Mouse (Mus musculus): ENCODE measurements around the gene B3gntl1. TPM values are rescaled to one million over a fixed set of nuclear protein-coding genes. Genes with fewer than 3 reads are reported as not detected.

B3gntl1 gene
- polyA plus RNA-seq, 1 experiment = 7.6 TPM

GRCm38 (mm10) chr11:121710245-121710644 is 37.3 kb upstream of the B3gntl1 start:
- Histone ChIP-seq H3K36me3 (ENCODE audit: control insufficient read depth, insufficient read depth, low read length) (no peaks in the 10 kb centered on the region), H3K27me3 (ENCODE audit: control insufficient read depth, insufficient read depth, low read length) (no peaks in the 10 kb centered on the region), H3K4me3 (ENCODE audit: control insufficient read depth, low read depth, low read length) (no peak overlapping the region), H3K27ac (ENCODE audit: control insufficient read depth, insufficient read depth, low read depth, low read length) (no peak overlapping the region), H3K4me1 (ENCODE audit: control insufficient read depth, insufficient read depth, low read length) (no peaks in the 10 kb centered on the region)
- TF ChIP-seq POLR2A (IDR thresholded peaks at IDR 0.05; ENCODE audit: control insufficient read depth, low read depth, low read length) (no peak), CTCF (IDR thresholded peaks at IDR 0.05; ENCODE audit: control insufficient read depth, insufficient read depth, insufficient replicate concordance, low read depth, low read length) (no peak)

DNA sequence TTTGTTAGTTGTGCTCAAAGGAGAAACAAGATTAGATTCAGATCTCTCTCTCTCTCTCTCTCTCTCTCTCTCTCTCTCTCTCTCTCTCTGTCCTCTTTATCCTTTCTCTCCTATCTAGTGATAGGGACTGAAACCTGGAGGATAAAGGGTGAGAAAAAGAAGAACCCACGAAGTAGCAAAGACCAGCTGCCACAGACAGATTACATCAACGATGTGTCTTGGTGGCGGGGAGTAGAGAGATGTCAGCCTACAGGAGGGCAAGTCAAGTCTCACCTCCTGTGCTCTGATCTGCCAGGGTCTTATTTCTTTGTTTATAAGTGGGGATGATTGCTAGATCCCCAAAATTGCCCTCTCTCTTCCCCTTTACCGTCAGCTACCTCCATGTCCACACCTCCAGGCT is 36.3 kb upstream of the B3gntl1 start:
- Histone ChIP-seq H3K27ac (ENCODE audit: control insufficient read depth, insufficient read depth, low read depth, low read length) (no peak overlapping the region), H3K27me3 (ENCODE audit: control insufficient read depth, insufficient read depth, low read length) (no peaks in the 10 kb centered on the region), H3K36me3 (ENCODE audit: control insufficient read depth, insufficient read depth, low read length) (no peaks in the 10 kb centered on the region), H3K4me3 (ENCODE audit: control insufficient read depth, low read depth, low read length) (no peak overlapping the region), H3K4me1 (ENCODE audit: control insufficient read depth, insufficient read depth, low read length) (no peaks in the 10 kb centered on the region)
- TF ChIP-seq CTCF (IDR thresholded peaks at IDR 0.05; ENCODE audit: control insufficient read depth, insufficient read depth, insufficient replicate concordance, low read depth, low read length) (no peak), POLR2A (IDR thresholded peaks at IDR 0.05; ENCODE audit: control insufficient read depth, low read depth, low read length) (no peak)

- TF ChIP-seq POLR2A (IDR thresholded peaks at IDR 0.05; ENCODE audit: control insufficient read depth, low read depth, low read length) = no peak
- no peak for TF ChIP-seq CTCF (IDR thresholded peaks at IDR 0.05; ENCODE audit: control insufficient read depth, insufficient read depth, insufficient replicate concordance, low read depth, low read length)
- no peak overlapping the region for H3K27ac ChIP-seq (ENCODE audit: control insufficient read depth, insufficient read depth, low read depth, low read length)
- H3K4me3 ChIP-seq (ENCODE audit: control insufficient read depth, low read depth, low read length) = no peak overlapping the region
- no peaks in the 10 kb centered on the region for H3K27me3 ChIP-seq (ENCODE audit: control insufficient read depth, insufficient read depth, low read length)
- no peaks in the 10 kb centered on the region for H3K36me3 ChIP-seq (ENCODE audit: control insufficient read depth, insufficient read depth, low read length)
- peaks cover 13% of the 10 kb centered on the region for H3K4me1 ChIP-seq (ENCODE audit: control insufficient read depth, insufficient read depth, low read length)
Observed at GRCm38 (mm10) chr11:121706521-121707005, 33.6 kb upstream of the B3gntl1 start.

DNA sequence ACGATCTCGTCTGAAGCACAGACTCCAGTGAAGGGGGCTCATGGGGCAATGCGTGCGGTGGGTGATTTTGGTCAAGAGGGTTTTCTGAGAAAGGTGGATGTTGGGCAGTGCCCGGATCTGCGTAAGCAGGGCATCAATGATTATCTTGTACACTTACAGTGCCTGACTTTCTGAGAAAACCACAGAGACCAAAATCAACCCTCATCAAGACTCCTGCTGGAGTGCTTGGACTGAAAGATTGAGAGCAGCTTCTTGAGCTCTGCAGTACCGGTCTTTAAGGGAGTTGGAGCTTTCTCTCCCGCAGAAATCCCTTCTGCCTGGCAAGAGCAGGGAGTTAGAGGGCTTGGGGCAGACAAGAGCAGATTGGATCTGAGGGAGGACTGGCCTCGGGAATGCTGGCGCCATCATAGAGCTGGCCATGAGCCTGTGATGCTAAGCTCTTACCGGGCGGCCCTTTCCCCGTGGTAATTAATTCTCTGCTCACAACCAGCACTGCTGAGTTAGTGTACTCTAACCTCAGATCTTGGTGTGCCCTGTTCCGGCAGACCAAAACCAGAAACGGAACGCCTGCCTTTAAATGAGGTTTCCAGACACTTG is 30.8 kb upstream of the B3gntl1 start:
- H3K36me3 ChIP-seq (ENCODE audit: control insufficient read depth, insufficient read depth, low read length) = no peaks in the 10 kb centered on the region
- H3K4me3 ChIP-seq (ENCODE audit: control insufficient read depth, low read depth, low read length) = peak overlapping the region; percentile 75
- TF ChIP-seq CTCF (IDR thresholded peaks at IDR 0.05; ENCODE audit: control insufficient read depth, insufficient read depth, insufficient replicate concordance, low read depth, low read length) = no peak
- H3K27me3 ChIP-seq (ENCODE audit: control insufficient read depth, insufficient read depth, low read length) = no peaks in the 10 kb centered on the region
- H3K27ac ChIP-seq (ENCODE audit: control insufficient read depth, insufficient read depth, low read depth, low read length) = no peak overlapping the region
- H3K4me1 ChIP-seq (ENCODE audit: control insufficient read depth, insufficient read depth, low read length) = peaks cover 13% of the 10 kb centered on the region

- Histone ChIP-seq H3K27me3 (ENCODE audit: control insufficient read depth, insufficient read depth, low read length) (no peaks in the 10 kb centered on the region), H3K4me3 (ENCODE audit: control insufficient read depth, low read depth, low read length) (peak overlapping the region; percentile 75), H3K4me1 (ENCODE audit: control insufficient read depth, insufficient read depth, low read length) (peaks cover 13% of the 10 kb centered on the region), H3K36me3 (ENCODE audit: control insufficient read depth, insufficient read depth, low read length) (no peaks in the 10 kb centered on the region), H3K27ac (ENCODE audit: control insufficient read depth, insufficient read depth, low read depth, low read length) (peak overlapping the region; percentile 18; the same call in 1 of the 2 replicates)
- TF ChIP-seq POLR2A (IDR thresholded peaks at IDR 0.05; ENCODE audit: control insufficient read depth, low read depth, low read length) (no peak), CTCF (IDR thresholded peaks at IDR 0.05; ENCODE audit: control insufficient read depth, insufficient read depth, insufficient replicate concordance, low read depth, low read length) (no peak)
Observed at GRCm38 (mm10) chr11:121702895-121703618, 30.1 kb upstream of the B3gntl1 start.

DNA sequence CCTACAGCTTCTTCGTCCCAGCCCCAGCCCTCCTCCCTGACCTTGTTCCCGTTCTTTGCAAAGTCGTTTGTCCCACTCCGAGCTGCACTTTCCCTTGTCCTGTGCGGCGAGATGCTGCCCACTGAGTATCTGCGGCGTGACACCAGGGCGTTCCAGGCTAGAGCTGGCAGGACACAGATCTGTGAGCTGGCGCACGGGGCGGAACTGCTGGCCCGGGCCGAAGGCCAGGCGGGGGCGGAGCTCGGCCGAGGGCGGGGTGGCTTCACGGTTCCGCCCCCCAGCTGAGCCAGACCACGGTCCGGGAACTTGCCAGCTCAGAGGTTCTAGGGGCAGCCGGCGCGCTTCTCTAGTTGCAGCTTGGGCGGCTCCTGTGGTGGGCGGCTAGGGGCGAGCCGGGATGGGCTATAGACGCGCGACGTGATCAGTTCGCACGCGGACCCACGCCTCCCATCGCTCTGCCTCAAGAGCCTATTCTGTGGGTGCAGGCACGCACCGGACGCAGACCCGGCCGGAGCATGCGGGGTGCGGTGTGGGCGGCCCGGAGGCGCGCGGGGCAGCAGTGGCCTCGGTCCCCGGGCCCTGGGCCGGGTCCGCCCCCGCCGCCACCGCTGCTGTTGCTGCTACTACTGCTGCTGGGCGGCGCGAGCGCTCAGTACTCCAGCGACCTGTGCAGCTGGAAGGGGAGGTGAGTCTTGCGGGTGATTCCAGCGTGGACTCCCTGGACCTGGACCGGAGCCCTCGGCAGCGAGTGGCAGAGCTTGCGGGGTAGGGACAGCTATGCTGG is 29.4 kb upstream of the B3gntl1 start:
- peak overlapping the region; percentile 75 for H3K4me3 ChIP-seq (ENCODE audit: control insufficient read depth, low read depth, low read length)
- no peak overlapping the region for H3K27ac ChIP-seq (ENCODE audit: control insufficient read depth, insufficient read depth, low read depth, low read length)
- H3K27me3 ChIP-seq (ENCODE audit: control insufficient read depth, insufficient read depth, low read length) = no peaks in the 10 kb centered on the region
- H3K36me3 ChIP-seq (ENCODE audit: control insufficient read depth, insufficient read depth, low read length) = no peaks in the 10 kb centered on the region
- H3K4me1 ChIP-seq (ENCODE audit: control insufficient read depth, insufficient read depth, low read length) = peaks cover 13% of the 10 kb centered on the region
- peak; percentile 56; the same call in 1 of the 2 replicates for TF ChIP-seq POLR2A (IDR thresholded peaks at IDR 0.05; ENCODE audit: control insufficient read depth, low read depth, low read length)
- no peak for TF ChIP-seq CTCF (IDR thresholded peaks at IDR 0.05; ENCODE audit: control insufficient read depth, insufficient read depth, insufficient replicate concordance, low read depth, low read length)

GRCm38 (mm10) chr11:121701244-121701643 is 28.3 kb upstream of the B3gntl1 start, which contains the start of gene Metrnl:
Metrnl (plus strand) TSS chr11:121701544.
- H3K27ac ChIP-seq (ENCODE audit: control insufficient read depth, insufficient read depth, low read depth, low read length) = no peak within 1 kb of the TSS
- peaks cover 13% of the 10 kb centered on the region for H3K4me1 ChIP-seq (ENCODE audit: control insufficient read depth, insufficient read depth, low read length)
- peak within 1 kb of the TSS; percentile 75 for H3K4me3 ChIP-seq (ENCODE audit: control insufficient read depth, low read depth, low read length)
- no peak for TF ChIP-seq POLR2A (IDR thresholded peaks at IDR 0.05; ENCODE audit: control insufficient read depth, low read depth, low read length)
- TF ChIP-seq CTCF (IDR thresholded peaks at IDR 0.05; ENCODE audit: control insufficient read depth, insufficient read depth, insufficient replicate concordance, low read depth, low read length) = no peak
- H3K36me3 ChIP-seq (ENCODE audit: control insufficient read depth, insufficient read depth, low read length) = no peaks in the 10 kb centered on the region
- no peaks in the 10 kb centered on the region for H3K27me3 ChIP-seq (ENCODE audit: control insufficient read depth, insufficient read depth, low read length)
